Mouse (Mus musculus) thymus, adult 2 months (tissue): ENCODE data around the gene Marcks.

Source experiments
- CTCF ChIP-seq: fragments of 200-500 bp; IDR thresholded peaks from 2 replicates; pipeline ENCODE4 v1.5.1; 2012; ENCODE audit warnings: mild to moderate bottlenecking, control low read depth, low read length, moderate library complexity, borderline replicate concordance; ENCODE audit not compliant: control insufficient read depth, poor library complexity, insufficient read depth; ENCODE audit errors: extremely low read depth
- POLR2A ChIP-seq: fragments of 200-500 bp; IDR thresholded peaks from 2 replicates; pipeline ENCODE4 v1.6.1; 2012; ENCODE audit warnings: mild to moderate bottlenecking, low read length, control low read depth, moderate library complexity; ENCODE audit not compliant: control insufficient read depth, poor library complexity, insufficient read depth; ENCODE audit errors: extremely low read depth

DNA sequence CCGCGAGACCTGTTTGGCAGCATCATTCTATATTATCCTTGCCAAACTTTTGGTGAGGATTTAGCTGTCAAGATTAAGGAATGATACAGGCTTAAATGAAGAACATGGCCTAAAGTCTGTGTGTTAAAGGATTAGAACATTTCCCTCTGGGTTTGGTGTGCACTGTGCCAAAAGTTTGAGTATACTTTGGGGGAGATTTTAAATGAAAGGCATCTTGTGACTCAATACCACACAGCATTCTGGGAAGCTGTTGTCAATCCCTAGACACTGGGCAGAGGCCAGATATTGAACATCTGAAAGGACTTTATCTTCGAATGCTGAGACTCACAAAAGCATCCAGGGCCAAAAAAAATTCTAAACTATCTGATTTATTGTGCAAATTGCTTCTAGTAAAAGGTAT, 21.0 kb upstream of the Marcks start:
- TF ChIP-seq POLR2A (no peak), CTCF (no peak)
